Mouse (Mus musculus) liver, postnatal 0 days (tissue): ENCODE data around the gene Rwdd2a.
"Not testable (repeated sequence)": the region's sequence is repeated elsewhere in the genome, so short reads cannot be mapped to it uniquely, and the experiment has no call there.

Source experiments
- CTCF ChIP-seq: sonication (generic); IDR thresholded peaks from 2 replicates; pipeline ENCODE4 v1.5.1; 2016; ENCODE audit warnings: antibody characterized with exemption, low read depth
- EP300 ChIP-seq: IDR thresholded peaks from 2 replicates; pipeline ENCODE4 v1.6.1; 2016; ENCODE audit warnings: antibody characterized with exemption, low read depth, mild to moderate bottlenecking

DNA sequence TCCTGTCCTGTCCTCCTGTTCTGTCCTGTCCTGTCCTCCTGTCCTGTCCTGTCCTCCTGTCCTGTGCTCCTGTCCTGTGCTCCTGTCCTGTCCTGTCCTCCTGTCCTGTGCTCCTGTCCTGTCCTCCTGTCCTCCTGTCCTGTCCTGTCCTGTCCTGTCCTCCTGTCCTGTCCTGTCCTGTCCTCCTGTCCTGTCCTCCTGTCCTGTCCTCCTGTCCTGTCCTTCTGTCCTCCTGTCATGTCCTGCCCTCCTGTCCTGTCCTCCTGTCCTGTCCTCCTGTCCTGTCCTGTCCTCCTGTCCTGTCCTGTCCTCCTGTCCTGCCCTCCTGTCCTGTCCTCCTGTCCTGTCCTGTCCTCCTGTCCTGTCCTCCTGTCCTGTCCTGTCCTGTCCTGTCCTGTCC, 25.2 kb downstream of the Rwdd2a start:
- TF ChIP-seq EP300, CTCF: not testable (repeated sequence)
